Mouse (Mus musculus) embryonic facial prominence, embryonic 11.5 days (tissue): ENCODE measurements at regions not wholly inside any gene's neighbourhood (a gene's known extent, or its start where the extent isn't known, plus 50 kb on each side); places are given as distances from the start of the nearest gene placed in this dataset.

ENCODE experiments used
- ATAC-seq: fragments of 200-750 bp; cut with Nextera tagmentation; replicated peaks from 2 replicates; pipeline ENCODE4 v1.8.0; 2017; ENCODE audit warnings: low read depth; ENCODE audit not compliant: insufficient number of reproducible peaks, low FRiP score, low TSS enrichment
- DNase-seq: peaks from one replicate; pipeline ENCODE4 v3.0.0-alpha.2; 2015; ENCODE audit warnings: low spot score
- H3K27ac ChIP-seq: fragments of 300-500 bp; sonication (generic); replicated peaks from 2 replicates; pipeline ENCODE4 v1.5.1; 2014; ENCODE audit warnings: mild to moderate bottlenecking, low read depth, low read length, control low read depth
- H3K27me3 ChIP-seq: fragments of 300-500 bp; sonication (generic); 2 replicates; pipeline ENCODE4 v1.6.1; 2014; ENCODE audit warnings: mild to moderate bottlenecking, low read length, moderate library complexity, mixed read lengths; ENCODE audit not compliant: control insufficient read depth, insufficient read depth
- H3K36me3 ChIP-seq: fragments of 300-500 bp; sonication (generic); replicated peaks from 2 replicates; pipeline ENCODE4 v1.6.1; 2014; ENCODE audit warnings: low read depth, mild to moderate bottlenecking, low read length, moderate library complexity, mixed read lengths; ENCODE audit not compliant: control insufficient read depth, insufficient read depth
- H3K4me1 ChIP-seq: fragments of 300-500 bp; sonication (generic); 2 replicates; pipeline ENCODE4 v1.6.1; 2014; ENCODE audit warnings: low read length, mixed read lengths; ENCODE audit not compliant: control insufficient read depth, insufficient read depth
- H3K4me2 ChIP-seq: fragments of 300-500 bp; sonication (generic); 2 replicates; pipeline ENCODE4 v1.6.1; 2014; ENCODE audit warnings: low read depth, mild to moderate bottlenecking, control low read depth, low read length, moderate library complexity
- H3K4me3 ChIP-seq: fragments of 300-500 bp; sonication (generic); 2 replicates; pipeline ENCODE4 v1.5.1; 2014; ENCODE audit warnings: low read depth, low read length, control low read depth
- H3K9ac ChIP-seq: fragments of 300-500 bp; sonication (generic); replicated peaks from 2 replicates; pipeline ENCODE4 v1.6.1; 2014; ENCODE audit warnings: mild to moderate bottlenecking, control low read depth, low read length
- H3K9me3 ChIP-seq: fragments of 300-500 bp; sonication (generic); replicated peaks from 2 replicates; pipeline ENCODE4 v1.6.1; 2016; ENCODE audit warnings: mild to moderate bottlenecking, low read length, inconsistent platforms, mixed read lengths; ENCODE audit not compliant: control insufficient read depth
- WGBS: fragments of 180-500 bp; shearing (Covaris S2); extraction: QIAGEN DNeasy Blood & Tissue Kit; methylation state at CpG from one replicate; pipeline ENCODE4 v1.1.7; 2014; 5-methylcytosine and 5-hydroxymethylcytosine counted together

DNA sequence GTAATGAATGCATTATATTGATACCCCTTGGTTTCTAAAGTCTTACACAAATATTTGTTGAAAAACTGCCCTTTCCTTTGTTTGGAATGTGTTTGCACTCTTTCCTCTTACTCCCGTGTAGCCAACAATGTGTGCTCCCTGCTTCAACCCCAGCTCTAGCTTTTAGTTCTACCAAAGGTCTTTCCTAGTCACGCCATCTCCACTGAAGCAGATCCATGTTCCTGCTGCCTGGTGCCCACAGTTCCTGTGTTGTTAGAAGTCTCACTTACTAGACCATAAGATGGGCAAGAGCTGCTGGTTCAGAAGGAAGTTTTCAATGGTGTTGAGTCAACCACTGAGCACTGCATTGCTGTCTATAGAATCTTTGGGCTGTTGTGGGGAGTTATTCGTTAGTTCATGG, 137.0 kb downstream of the Klf5 start:
- Histone ChIP-seq H3K9ac (no peak overlapping the region), H3K9me3 (no peaks in the 10 kb centered on the region), H3K27me3 (no peaks in the 10 kb centered on the region), H3K4me1 (no peaks in the 10 kb centered on the region), H3K4me2 (no peak overlapping the region), H3K36me3 (no peaks in the 10 kb centered on the region), H3K4me3 (no peak overlapping the region), H3K27ac (no peak overlapping the region)
- 84% methylated on average over 3 of the region's 3 CpGs for WGBS
- ATAC-seq (no peak), DNase-seq (no peak)

DNA sequence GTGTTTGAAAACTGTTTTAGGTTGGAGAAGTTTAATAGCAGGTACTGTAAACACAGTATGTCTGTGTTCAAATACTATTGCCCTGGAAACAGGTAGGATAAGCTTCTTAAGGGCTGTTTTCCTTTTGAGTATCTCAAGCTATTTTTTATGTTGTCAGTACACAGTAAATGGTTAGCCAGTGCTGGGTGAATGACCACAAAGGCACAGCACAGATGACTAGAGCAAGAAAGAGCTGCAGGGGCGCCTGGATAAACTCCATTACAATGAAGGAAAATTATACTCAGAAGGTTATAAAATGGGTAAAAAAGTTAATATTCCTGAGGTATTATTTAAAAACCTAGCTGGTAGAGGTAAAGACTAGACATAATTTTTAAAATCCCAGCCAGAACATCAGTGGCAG, 137.6 kb downstream of the Klf5 start:
- H3K9me3 ChIP-seq: no peaks in the 10 kb centered on the region
- no peak overlapping the region for H3K4me3 ChIP-seq
- 90% methylated on average over 1 of the region's 1 CpGs for WGBS
- H3K4me2 ChIP-seq: no peak overlapping the region
- H3K27ac ChIP-seq: no peak overlapping the region
- H3K36me3 ChIP-seq: no peaks in the 10 kb centered on the region
- no peak for DNase-seq
- no peak for ATAC-seq
- H3K27me3 ChIP-seq: no peaks in the 10 kb centered on the region
- no peak overlapping the region for H3K9ac ChIP-seq
- H3K4me1 ChIP-seq: no peaks in the 10 kb centered on the region

DNA sequence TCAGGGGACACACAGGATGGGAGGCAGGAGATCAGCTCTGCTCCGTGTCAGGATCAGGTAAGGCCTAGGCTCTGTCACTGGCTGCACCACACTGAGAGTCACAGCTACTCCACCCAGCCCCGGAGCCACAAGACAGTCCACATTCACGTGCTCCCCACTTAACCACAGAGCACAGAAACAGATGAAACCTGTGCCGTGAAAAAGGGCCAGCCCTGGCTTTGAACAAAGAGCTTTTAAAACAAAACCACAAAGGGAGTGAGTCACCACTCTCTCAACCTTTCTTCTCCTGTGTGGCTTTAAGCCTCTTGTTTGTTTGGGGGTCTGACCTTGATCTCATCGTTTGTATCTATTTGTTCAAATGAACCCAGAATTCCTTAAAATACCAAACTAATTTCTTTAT, 150.6 kb downstream of the Klf5 start:
- Histone ChIP-seq H3K4me2 (no peak overlapping the region), H3K9me3 (no peaks in the 10 kb centered on the region), H3K9ac (no peak overlapping the region), H3K4me3 (no peak overlapping the region), H3K4me1 (no peaks in the 10 kb centered on the region), H3K27ac (no peak overlapping the region), H3K36me3 (no peaks in the 10 kb centered on the region), H3K27me3 (no peaks in the 10 kb centered on the region)
- DNase-seq (no peak), ATAC-seq (no peak)
- 66% methylated on average over 5 of the region's 5 CpGs for WGBS

DNA sequence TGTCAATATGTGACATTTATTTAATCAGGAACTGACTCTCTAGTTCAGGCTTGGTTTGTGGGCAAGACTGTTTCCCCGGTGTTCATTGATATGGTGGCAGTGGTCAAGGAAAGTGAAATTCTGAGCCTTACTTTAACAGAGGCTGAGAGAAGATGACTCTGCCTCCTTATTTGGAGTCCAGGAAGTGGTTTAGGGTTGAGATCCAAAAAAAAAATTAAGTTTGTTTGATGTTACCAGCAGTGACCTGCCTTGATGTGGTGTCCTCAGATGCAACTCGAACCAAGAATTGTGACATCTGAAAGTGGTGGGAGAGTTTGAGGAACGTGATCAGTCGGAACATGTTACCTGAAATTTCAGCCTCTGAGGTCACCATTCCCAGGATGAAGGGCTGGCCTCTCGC, 151.4 kb downstream of the Klf5 start:
- no peak for ATAC-seq
- H3K4me1 ChIP-seq: no peaks in the 10 kb centered on the region
- H3K36me3 ChIP-seq: no peaks in the 10 kb centered on the region
- H3K27me3 ChIP-seq: no peaks in the 10 kb centered on the region
- no peaks in the 10 kb centered on the region for H3K9me3 ChIP-seq
- H3K9ac ChIP-seq: no peak overlapping the region
- WGBS: 89% methylated on average over 5 of the region's 5 CpGs
- H3K4me3 ChIP-seq: no peak overlapping the region
- no peak for DNase-seq
- H3K27ac ChIP-seq: no peak overlapping the region
- no peak overlapping the region for H3K4me2 ChIP-seq

GRCm38 (mm10) chr14:99451110-99451795, 152.8 kb downstream of the Klf5 start:
- ATAC-seq (no peak), DNase-seq (no peak)
- H3K9ac ChIP-seq: no peak overlapping the region
- H3K4me2 ChIP-seq: no peak overlapping the region
- no peak overlapping the region for H3K4me3 ChIP-seq
- no peak overlapping the region for H3K27ac ChIP-seq
- no peaks in the 10 kb centered on the region for H3K4me1 ChIP-seq
- H3K27me3 ChIP-seq: no peaks in the 10 kb centered on the region
- H3K9me3 ChIP-seq: no peaks in the 10 kb centered on the region
- H3K36me3 ChIP-seq: no peaks in the 10 kb centered on the region
- WGBS: 86% methylated on average over 11 of the region's 11 CpGs

DNA sequence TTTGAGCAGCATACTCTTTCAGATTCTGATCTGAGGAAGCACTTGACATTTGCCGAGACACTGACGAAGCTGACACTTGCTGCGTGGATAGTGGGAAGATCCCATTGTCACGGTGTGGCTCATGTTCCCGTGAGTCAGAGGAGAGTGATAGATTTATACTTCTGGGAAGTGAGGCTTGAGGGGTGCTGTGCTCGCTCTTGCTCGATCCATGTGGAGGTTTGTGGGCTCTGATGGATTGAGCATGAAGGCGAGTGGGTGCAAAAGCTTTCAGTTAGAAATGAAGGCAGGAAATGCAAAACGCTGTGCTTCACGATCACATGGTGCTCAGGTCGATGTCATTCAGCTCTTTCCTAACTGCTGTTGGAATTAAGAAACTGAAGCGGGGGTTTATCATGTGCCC, 155.4 kb downstream of the Klf5 start:
- ATAC-seq (no peak), DNase-seq (no peak)
- Histone ChIP-seq H3K27me3 (no peaks in the 10 kb centered on the region), H3K4me1 (no peaks in the 10 kb centered on the region), H3K27ac (no peak overlapping the region), H3K36me3 (no peaks in the 10 kb centered on the region), H3K9me3 (no peaks in the 10 kb centered on the region), H3K4me2 (no peak overlapping the region), H3K4me3 (no peak overlapping the region), H3K9ac (no peak overlapping the region)
- 88% methylated on average over 12 of the region's 12 CpGs for WGBS

- Histone ChIP-seq H3K4me3 (no peak overlapping the region), H3K9ac (no peak overlapping the region), H3K9me3 (no peaks in the 10 kb centered on the region), H3K4me1 (no peaks in the 10 kb centered on the region), H3K36me3 (no peaks in the 10 kb centered on the region), H3K27me3 (no peaks in the 10 kb centered on the region), H3K4me2 (no peak overlapping the region), H3K27ac (no peak overlapping the region)
- ATAC-seq (no peak), DNase-seq (no peak)
- WGBS: 89% methylated on average over 10 of the region's 10 CpGs
Observed at GRCm38 (mm10) chr14:99456555-99456954, 158.1 kb downstream of the Klf5 start.

DNA sequence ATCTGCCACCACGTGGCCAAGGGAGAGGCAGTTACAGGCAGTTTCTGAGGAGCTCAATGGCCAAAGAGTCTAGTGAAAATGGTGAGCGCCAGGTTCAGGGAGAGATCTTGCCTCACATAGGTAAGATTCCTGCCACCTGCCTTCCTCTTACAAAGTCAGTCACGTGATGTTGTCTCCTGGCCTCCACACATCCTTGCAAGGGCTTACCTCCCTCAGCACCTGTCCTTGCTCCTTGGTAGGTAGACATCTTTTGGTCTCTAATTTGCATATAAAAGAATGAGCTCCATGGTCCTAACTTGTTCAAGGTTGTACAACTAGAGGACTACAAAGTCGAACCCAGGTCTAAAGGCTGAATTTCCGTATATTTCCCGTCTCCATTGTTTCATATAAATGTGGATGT, 159.1 kb downstream of the Klf5 start:
- Histone ChIP-seq H3K4me3 (no peak overlapping the region), H3K9ac (no peak overlapping the region), H3K4me2 (no peak overlapping the region), H3K4me1 (no peaks in the 10 kb centered on the region), H3K27me3 (no peaks in the 10 kb centered on the region), H3K36me3 (no peaks in the 10 kb centered on the region), H3K9me3 (no peaks in the 10 kb centered on the region), H3K27ac (no peak overlapping the region)
- ATAC-seq (no peak), DNase-seq (no peak)
- WGBS: 82% methylated on average over 6 of the region's 6 CpGs
